Mouse (Mus musculus): ENCODE results near the gene Olfr591. TPM values are rescaled to one million over a fixed set of nuclear protein-coding genes. Genes with fewer than 3 reads are reported as not detected.

Olfr591 gene
- polyA plus RNA-seq, 1 experiment from 2014 or later, result not detected

Other genes starting within 250 kb of the Olfr591 start
- not detected in 2 replicates for gene Olfr573-ps1, start 235.8 kb downstream of the Olfr591 start, polyA plus RNA-seq (2016; fragmentation: Nextera tagmentation; extraction: Ambion mirVana)
- not detected in 2 replicates for gene Olfr574, start 229.9 kb downstream of the Olfr591 start, polyA plus RNA-seq (2016; fragmentation: Nextera tagmentation; extraction: Ambion mirVana)
- gene Olfr575, start 219.6 kb downstream of the Olfr591 start, polyA plus RNA-seq (2016; fragmentation: Nextera tagmentation; extraction: Ambion mirVana), result not detected in 2 replicates
- gene Olfr576, start 215.7 kb downstream of the Olfr591 start, polyA plus RNA-seq (2016; fragmentation: Nextera tagmentation; extraction: Ambion mirVana), result not detected in 2 replicates
- gene Olfr577, start 202.4 kb downstream of the Olfr591 start, polyA plus RNA-seq (2016; fragmentation: Nextera tagmentation; extraction: Ambion mirVana), result not detected in 2 replicates
- gene Olfr578, start 189.0 kb downstream of the Olfr591 start, polyA plus RNA-seq (2016; fragmentation: Nextera tagmentation; extraction: Ambion mirVana), result not detected in 2 replicates
- gene Olfr582, start 140.3 kb downstream of the Olfr591 start, polyA plus RNA-seq (2016; fragmentation: Nextera tagmentation; extraction: Ambion mirVana), result not detected in 2 replicates
- gene Olfr583, start 127.0 kb downstream of the Olfr591 start, polyA plus RNA-seq (2016; fragmentation: Nextera tagmentation; extraction: Ambion mirVana), result not detected in 2 replicates
- gene Olfr584, start 96.5 kb downstream of the Olfr591 start, polyA plus RNA-seq (2016; fragmentation: Nextera tagmentation; extraction: Ambion mirVana), result not detected in 2 replicates
- gene Olfr585, start 80.6 kb downstream of the Olfr591 start, polyA plus RNA-seq (2016; fragmentation: Nextera tagmentation; extraction: Ambion mirVana), result not detected in 2 replicates
- not detected in 2 replicates for gene Olfr586, start 52.7 kb downstream of the Olfr591 start, polyA plus RNA-seq (2016; fragmentation: Nextera tagmentation; extraction: Ambion mirVana)
- not detected in 2 replicates for gene Olfr588-ps1, start 37.5 kb downstream of the Olfr591 start, polyA plus RNA-seq (2016; fragmentation: Nextera tagmentation; extraction: Ambion mirVana)
- not detected in 2 replicates for gene Olfr589, start 22.0 kb downstream of the Olfr591 start, polyA plus RNA-seq (2016; fragmentation: Nextera tagmentation; extraction: Ambion mirVana)
- not detected in 2 replicates for gene Olfr592, start 6.5 kb upstream of the Olfr591 start, polyA plus RNA-seq (2016; fragmentation: Nextera tagmentation; extraction: Ambion mirVana)
- gene Olfr593, start 33.5 kb upstream of the Olfr591 start, polyA plus RNA-seq (2016; fragmentation: Nextera tagmentation; extraction: Ambion mirVana), result not detected in 2 replicates
- gene Olfr594, start 38.7 kb upstream of the Olfr591 start, polyA plus RNA-seq (2016; fragmentation: Nextera tagmentation; extraction: Ambion mirVana), result not detected in 2 replicates
- not detected in 2 replicates for gene Usp17ld, start 74.2 kb upstream of the Olfr591 start, polyA plus RNA-seq (2016; fragmentation: Nextera tagmentation; extraction: Ambion mirVana)
- not detected in 2 replicates for gene Olfr596, start 127.3 kb upstream of the Olfr591 start, polyA plus RNA-seq (2016; fragmentation: Nextera tagmentation; extraction: Ambion mirVana)
- not detected in 2 replicates for gene Olfr597, start 138.0 kb upstream of the Olfr591 start, polyA plus RNA-seq (2016; fragmentation: Nextera tagmentation; extraction: Ambion mirVana)
- not detected in 2 replicates for gene Olfr598, start 145.2 kb upstream of the Olfr591 start, polyA plus RNA-seq (2016; fragmentation: Nextera tagmentation; extraction: Ambion mirVana)
- not detected in 2 replicates for gene Olfr599, start 157.6 kb upstream of the Olfr591 start, polyA plus RNA-seq (2016; fragmentation: Nextera tagmentation; extraction: Ambion mirVana)
- not detected in 2 replicates for gene Olfr600, start 171.3 kb upstream of the Olfr591 start, polyA plus RNA-seq (2016; fragmentation: Nextera tagmentation; extraction: Ambion mirVana)
- not detected in 2 replicates for gene Olfr601, start 184.3 kb upstream of the Olfr591 start, polyA plus RNA-seq (2016; fragmentation: Nextera tagmentation; extraction: Ambion mirVana)
- gene Olfr603, start 207.8 kb upstream of the Olfr591 start, polyA plus RNA-seq (2016; fragmentation: Nextera tagmentation; extraction: Ambion mirVana), result not detected in 2 replicates
- not detected in 2 replicates for gene Usp17lc, start 236.7 kb upstream of the Olfr591 start, polyA plus RNA-seq (2016; fragmentation: Nextera tagmentation; extraction: Ambion mirVana)

All from heart, embryonic 12.5 days (tissue).